Mouse (Mus musculus) forebrain, embryonic 14.5 days (tissue): Measurements from ENCODE around the gene Rfc4. TPM values are rescaled to one million over a fixed set of nuclear protein-coding genes. Genes with fewer than 3 reads are reported as not detected.
A peak's percentile ranks its signal among the peaks of the same experiment; 100 is the strongest.
"Not testable (repeated sequence)": the region's sequence is repeated elsewhere in the genome, so short reads cannot be mapped to it uniquely, and the experiment has no call there.

ENCODE experiments used
- ATAC-seq: fragments of 200-750 bp; cut with Nextera tagmentation; 2 replicates; pipeline ENCODE4 v1.8.0; 2017; ENCODE audit warnings: mild to moderate bottlenecking, moderate library complexity
- DNase-seq: peaks from one replicate; pipeline ENCODE4 v3.0.0-alpha.2; 2015; ENCODE audit warnings: low spot score
- H3K27ac ChIP-seq: fragments of 300-500 bp; sonication (generic); 2 replicates; pipeline ENCODE4 v1.5.1; 2014; ENCODE audit warnings: low read depth, mild to moderate bottlenecking, control low read depth, low read length, moderate library complexity
- H3K27me3 ChIP-seq: fragments of 300-500 bp; sonication (generic); replicated peaks from 2 replicates; pipeline ENCODE4 v1.6.1; 2014; ENCODE audit warnings: low read length, control low read depth, mixed read lengths; ENCODE audit not compliant: control insufficient read depth, insufficient read depth
- H3K36me3 ChIP-seq: fragments of 300-500 bp; sonication (generic); 2 replicates; pipeline ENCODE4 v1.6.1; 2014; ENCODE audit warnings: low read length, control low read depth; ENCODE audit not compliant: control insufficient read depth, insufficient read depth
- H3K4me1 ChIP-seq: fragments of 300-500 bp; sonication (generic); 2 replicates; pipeline ENCODE4 v1.6.1; 2014; ENCODE audit warnings: antibody characterized with exemption, low read length, control low read depth; ENCODE audit not compliant: control insufficient read depth, insufficient read depth
- H3K4me2 ChIP-seq: fragments of 300-500 bp; sonication (generic); 2 replicates; pipeline ENCODE4 v1.6.1; 2014; ENCODE audit warnings: mild to moderate bottlenecking, control low read depth, low read length
- H3K4me3 ChIP-seq: fragments of 300-500 bp; sonication (generic); 2 replicates; pipeline ENCODE4 v1.5.1; 2014; ENCODE audit warnings: low read depth, low read length, control low read depth
- H3K9ac ChIP-seq: fragments of 300-500 bp; sonication (generic); 2 replicates; pipeline ENCODE4 v1.6.1; 2014; ENCODE audit warnings: mild to moderate bottlenecking, low read length, control low read depth, moderate library complexity
- H3K9me3 ChIP-seq: fragments of 300-500 bp; sonication (generic); replicated peaks from 2 replicates; pipeline ENCODE4 v1.6.1; 2016; ENCODE audit warnings: low read length, control low read depth, mixed read lengths; ENCODE audit not compliant: control insufficient read depth
- WGBS: fragments of 180-500 bp; shearing (Covaris S2); extraction: QIAGEN DNeasy Blood & Tissue Kit; methylation state at CpG from one replicate; pipeline ENCODE4 v1.1.7; 2014; 5-methylcytosine and 5-hydroxymethylcytosine counted together
- microRNA-seq: library from miRNA; unstranded; fragments of <30 nt; microRNA quantifications from one replicate; pipeline ENCODE4, GENCODE M21; 2016
- polyA plus RNA-seq: library from polyadenylated mRNA; unstranded; fragments of >200 nt; fragmentation: Nextera tagmentation; extraction: Ambion mirVana; gene quantifications from 2 replicates; pipeline ENCODE4 v1.2.1, GENCODE M21; 2014

Gene Rfc4
- polyA plus RNA-seq, 1 experiment from 2014 or later: 110 TPM

GRCm38 (mm10) chr16:23093321-23093953 lies 34.1 kb downstream of the Rfc4 start:
- no peaks in the 10 kb centered on the region for H3K9me3 ChIP-seq
- H3K9ac ChIP-seq: no peak overlapping the region
- H3K4me2 ChIP-seq: no peak overlapping the region
- no peaks in the 10 kb centered on the region for H3K36me3 ChIP-seq
- H3K27ac ChIP-seq: no peak overlapping the region
- no peaks in the 10 kb centered on the region for H3K27me3 ChIP-seq
- DNase-seq (no peak), ATAC-seq (no peak)
- H3K4me1 ChIP-seq: no peaks in the 10 kb centered on the region
- 81% methylated on average over 13 of the region's 13 CpGs for WGBS
- H3K4me3 ChIP-seq: no peak overlapping the region

GRCm38 (mm10) chr16:23091345-23091744 lies 36.2 kb downstream of the Rfc4 start:
- not testable (repeated sequence) for ATAC-seq, H3K36me3 ChIP-seq, DNase-seq

GRCm38 (mm10) chr16:23088491-23088890 lies 39.0 kb downstream of the Rfc4 start:
- DNase-seq, H3K4me3 ChIP-seq, ATAC-seq, H3K4me1 ChIP-seq, H3K36me3 ChIP-seq, H3K27ac ChIP-seq, H3K4me2 ChIP-seq, H3K9ac ChIP-seq, H3K9me3 ChIP-seq, H3K27me3 ChIP-seq: not testable (repeated sequence)
- WGBS: 83% methylated on average over 1 of the region's 1 CpGs

More at GRCm38 (mm10) chr16:23091345-23091744, 36.2 kb downstream of the Rfc4 start:
- H3K4me3 ChIP-seq, H3K9me3 ChIP-seq, H3K4me2 ChIP-seq, H3K27ac ChIP-seq, H3K4me1 ChIP-seq, H3K9ac ChIP-seq, H3K27me3 ChIP-seq: not testable (repeated sequence)

- H3K27me3 ChIP-seq, H3K27ac ChIP-seq, H3K4me1 ChIP-seq, H3K4me3 ChIP-seq, H3K4me2 ChIP-seq, ATAC-seq, H3K36me3 ChIP-seq, H3K9me3 ChIP-seq, H3K9ac ChIP-seq: not testable (repeated sequence)
- peak; percentile 60 for DNase-seq
- WGBS: 61% methylated on average over 4 of the region's 4 CpGs
These were observed 39.8 kb downstream of the Rfc4 start for GRCm38 (mm10) chr16:23087712-23088111.

- H3K36me3 ChIP-seq, ATAC-seq, H3K4me1 ChIP-seq, H3K27me3 ChIP-seq, DNase-seq, H3K4me3 ChIP-seq, H3K9ac ChIP-seq, H3K9me3 ChIP-seq, H3K27ac ChIP-seq, H3K4me2 ChIP-seq: not testable (repeated sequence)
- 84% methylated on average over 8 of the region's 8 CpGs for WGBS
These were observed 40.4 kb downstream of the Rfc4 start for GRCm38 (mm10) chr16:23087159-23087558.

GRCm38 (mm10) chr16:23077516-23077915 lies 50.0 kb downstream of the Rfc4 start:
- not testable (repeated sequence) for H3K4me3 ChIP-seq, H3K9ac ChIP-seq, H3K27me3 ChIP-seq, H3K4me1 ChIP-seq, H3K36me3 ChIP-seq, H3K9me3 ChIP-seq, ATAC-seq, DNase-seq, H3K4me2 ChIP-seq, H3K27ac ChIP-seq
- WGBS: 83% methylated on average over 6 of the region's 6 CpGs

Small RNA genes within 50 kb of the gene (microRNA-seq; reads per million reads assigned to microRNA genes)
- gene Gm49346: 0.66 reads per million

Other genes starting within 250 kb of the Rfc4 start
- gene Ahsg, start 236.5 kb downstream of the Rfc4 start, polyA plus RNA-seq: not detected in 2 replicates
- not detected in 2 replicates for gene Fetub, start 209.4 kb downstream of the Rfc4 start, polyA plus RNA-seq
- not detected in 2 replicates for gene Hrg, start 176.7 kb downstream of the Rfc4 start, polyA plus RNA-seq
- gene Kng2, start 98.3 kb downstream of the Rfc4 start, polyA plus RNA-seq: 0.13 TPM in 1 of 2 replicates, not detected in the other
- not detected in 2 replicates for gene Kng1, start 69.9 kb downstream of the Rfc4 start, polyA plus RNA-seq
- 340 and 434 TPM in 2 replicates for gene Eif4a2, start 20.3 kb downstream of the Rfc4 start, polyA plus RNA-seq
- not detected in 2 replicates for gene Adipoq, start 18.8 kb upstream of the Rfc4 start, polyA plus RNA-seq
- gene St6gal1, start 97.0 kb upstream of the Rfc4 start, polyA plus RNA-seq: 46.0 and 56.0 TPM in 2 replicates